Mouse (Mus musculus) bone marrow, adult 2 months (tissue): ENCODE data around the gene Arhgef10l. TPM values are rescaled to one million over a fixed set of nuclear protein-coding genes. Genes with fewer than 3 reads are reported as not detected.

Source experiments
- H3K27ac ChIP-seq: fragments of 200-500 bp; 2 replicates; pipeline ENCODE4 v1.5.1; 2012; ENCODE audit warnings: low read depth, mild to moderate bottlenecking, control low read depth, inconsistent platforms, low read length; ENCODE audit not compliant: control insufficient read depth, poor library complexity, insufficient read depth
- H3K4me1 ChIP-seq: fragments of 200-500 bp; 2 replicates; pipeline ENCODE4 v1.6.1; 2011; ENCODE audit warnings: low read length; ENCODE audit not compliant: control insufficient read depth, insufficient read depth
- H3K4me3 ChIP-seq: fragments of 200-500 bp; replicated peaks from 2 replicates; pipeline ENCODE3; 2011; ENCODE audit warnings: mild to moderate bottlenecking, low read depth, low read length, control low read depth; ENCODE audit not compliant: control insufficient read depth
- CTCF ChIP-seq: fragments of 200-500 bp; IDR thresholded peaks from 2 replicates; pipeline ENCODE4 v1.5.1; 2011; ENCODE audit warnings: low read length, control low read depth; ENCODE audit not compliant: control insufficient read depth, insufficient read depth
- POLR2A ChIP-seq: fragments of 200-500 bp; IDR thresholded peaks from 2 replicates; pipeline ENCODE4 v1.6.1; 2011; ENCODE audit warnings: low read depth, mild to moderate bottlenecking, control low read depth, low read length, borderline replicate concordance; ENCODE audit not compliant: control insufficient read depth
- WGBS: fragments of 180-500 bp; shearing (Covaris S2); methylation state at CpG from one replicate; pipeline ENCODE4 v1.1.7; 2018; 5-methylcytosine and 5-hydroxymethylcytosine counted together
- polyA plus RNA-seq: library from polyadenylated mRNA; stranded (reverse); fragments of >200 nt; gene quantifications from 2 replicates; pipeline ENCODE4 v1.2.4, GENCODE M21; 2011; ENCODE audit warnings: low replicate concordance; ENCODE audit not compliant: missing spikeins, insufficient read depth, insufficient read length

Arhgef10l gene
- polyA plus RNA-seq, 1 experiment = 11.0 TPM

DNA sequence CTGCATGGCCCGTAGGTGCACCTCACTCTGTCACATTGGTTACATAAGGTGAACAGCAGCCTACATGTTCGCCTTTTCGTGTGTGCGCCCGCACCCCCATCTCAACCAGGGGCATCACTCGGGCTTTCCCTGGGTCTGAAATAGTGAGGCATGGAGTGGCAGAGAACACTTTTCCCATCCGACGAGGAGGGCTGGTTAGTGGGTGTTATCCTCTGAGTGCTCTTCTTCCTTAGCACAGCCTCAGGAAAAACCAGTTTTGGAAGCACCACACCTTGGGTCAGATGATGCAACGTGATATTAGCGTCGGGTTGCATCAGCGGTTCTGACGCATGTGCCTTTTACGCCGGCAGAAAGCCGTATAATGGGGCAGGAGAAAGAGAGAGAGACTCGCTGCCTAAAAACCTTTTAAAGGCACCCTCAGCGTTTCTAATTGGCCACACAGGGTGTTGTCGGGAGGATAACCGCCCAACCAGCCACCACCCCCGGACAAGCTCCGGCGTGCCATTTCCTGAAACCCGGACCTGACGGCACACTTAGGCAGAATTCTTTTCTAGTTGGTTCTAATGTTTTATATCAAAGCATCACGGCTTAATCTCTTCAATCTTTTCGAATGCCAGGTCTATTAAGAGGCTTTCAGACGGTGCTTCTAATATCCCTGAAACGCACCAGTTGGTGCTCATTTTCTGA lies 33.8 kb upstream of the Arhgef10l start:
- H3K27ac ChIP-seq = peak overlapping the region; percentile 76
- H3K4me3 ChIP-seq = peak overlapping the region; percentile 53
- WGBS = 2% methylated on average over 29 of the region's 29 CpGs
- H3K4me1 ChIP-seq = no peaks in the 10 kb centered on the region; the same call in none of the 2 replicates
- no peak for TF ChIP-seq CTCF
- peak; percentile 60; the same call in 1 of the 2 replicates for TF ChIP-seq POLR2A

DNA sequence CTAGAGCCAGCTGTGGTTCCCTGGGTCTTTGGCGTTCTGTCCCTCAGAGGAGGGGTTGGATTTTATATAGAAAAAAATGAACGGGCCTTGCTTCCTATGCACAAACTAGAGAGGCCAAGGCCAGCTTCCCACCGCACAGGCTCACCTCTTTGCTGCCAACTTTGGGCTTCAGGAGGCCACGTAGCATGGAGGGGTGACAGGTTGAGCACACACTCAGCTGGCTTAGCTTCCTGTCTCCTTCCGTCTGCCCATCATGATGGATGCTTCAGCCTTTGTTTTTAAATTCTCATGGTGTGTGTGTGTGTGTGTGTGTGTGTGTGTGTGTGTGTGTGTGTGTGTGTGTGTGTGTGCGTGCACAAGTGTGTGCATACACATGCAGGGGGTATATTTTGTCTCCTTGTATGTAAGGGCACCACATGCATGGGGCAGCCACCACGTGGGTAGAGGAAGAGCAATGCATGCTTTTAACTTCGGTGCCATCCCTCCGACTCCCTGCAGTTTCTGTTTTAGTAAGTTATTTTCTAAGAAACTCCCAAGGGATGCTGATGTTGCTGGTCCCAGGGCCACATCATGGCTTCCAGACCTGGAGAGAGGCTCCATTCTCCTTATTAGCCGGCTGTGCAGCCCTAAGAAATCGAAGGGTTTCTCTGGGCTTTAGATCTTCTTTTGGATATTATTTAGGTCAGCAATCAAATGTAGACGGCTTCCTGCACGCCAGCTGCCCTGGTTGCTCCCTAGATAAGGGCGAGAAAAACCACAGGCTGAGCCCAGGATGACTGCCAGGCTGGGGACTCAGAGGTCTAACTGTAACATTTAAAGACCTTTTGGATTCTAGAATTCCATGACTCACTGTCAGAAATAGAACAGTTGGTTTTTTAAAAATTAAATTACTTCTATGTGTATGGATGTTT lies 30.1 kb upstream of the Arhgef10l start:
- H3K4me3 ChIP-seq = no peak overlapping the region
- H3K4me1 ChIP-seq = no peaks in the 10 kb centered on the region; the same call in 1 of the 2 replicates
- WGBS = 21% methylated on average over 14 of the region's 14 CpGs
- TF ChIP-seq CTCF (no peak), POLR2A (no peak)
- no peak overlapping the region for H3K27ac ChIP-seq

DNA sequence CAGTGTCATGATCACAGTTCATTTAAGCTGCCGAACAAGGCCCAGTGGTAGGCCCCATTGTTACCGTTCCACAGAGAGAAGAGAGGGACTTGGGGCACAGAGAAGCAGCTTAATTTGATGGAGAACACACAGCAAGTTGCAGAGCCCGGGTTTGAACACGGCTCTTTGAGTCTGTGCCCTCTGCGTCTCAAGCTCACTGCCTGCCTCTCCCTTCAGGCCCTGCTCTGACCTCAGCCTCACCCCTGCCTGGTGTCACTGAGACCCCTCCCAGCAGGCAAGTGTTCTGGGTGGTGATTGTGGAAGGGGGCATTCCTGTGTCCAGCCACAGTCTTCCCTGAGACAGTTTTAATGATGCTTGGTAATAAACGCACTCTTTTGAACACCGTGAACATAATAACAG lies 29.3 kb upstream of the Arhgef10l start:
- Histone ChIP-seq H3K4me3 (no peak overlapping the region), H3K4me1 (peaks cover 2% of the 10 kb centered on the region; the same call in 1 of the 2 replicates), H3K27ac (no peak overlapping the region)
- 81% methylated on average over 7 of the region's 7 CpGs for WGBS
- no peak for TF ChIP-seq POLR2A
- TF ChIP-seq CTCF = no peak

DNA sequence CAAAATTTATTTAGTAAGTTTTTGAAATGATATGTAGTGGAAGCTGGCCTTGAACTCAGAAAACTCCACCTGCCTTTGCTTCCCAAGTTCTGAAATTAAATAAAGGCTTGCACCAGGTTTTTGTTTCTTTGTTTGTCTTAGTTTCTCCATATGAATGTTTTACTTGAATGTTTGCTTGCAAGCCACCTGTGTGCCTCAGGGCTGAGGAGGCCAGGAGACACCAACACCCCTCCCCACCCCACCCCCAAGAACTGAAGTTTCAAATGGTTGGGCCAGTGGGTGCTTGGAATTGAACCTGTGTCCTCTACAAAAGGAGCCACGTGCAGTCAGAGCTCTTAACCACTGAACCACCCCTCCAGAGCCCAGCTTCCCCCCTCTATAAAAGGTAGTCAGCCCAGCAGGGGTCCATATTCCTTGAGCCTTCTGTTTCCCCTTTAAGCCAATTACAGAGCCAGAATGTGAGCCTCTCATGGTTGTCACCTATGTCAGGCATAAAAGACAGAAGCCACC lies 28.8 kb upstream of the Arhgef10l start:
- TF ChIP-seq CTCF (no peak), POLR2A (no peak)
- Histone ChIP-seq H3K27ac (no peak overlapping the region), H3K4me3 (no peak overlapping the region), H3K4me1 (peaks cover 2% of the 10 kb centered on the region; the same call in 1 of the 2 replicates)
- WGBS = 48% methylated on average over 1 of the region's 1 CpGs

DNA sequence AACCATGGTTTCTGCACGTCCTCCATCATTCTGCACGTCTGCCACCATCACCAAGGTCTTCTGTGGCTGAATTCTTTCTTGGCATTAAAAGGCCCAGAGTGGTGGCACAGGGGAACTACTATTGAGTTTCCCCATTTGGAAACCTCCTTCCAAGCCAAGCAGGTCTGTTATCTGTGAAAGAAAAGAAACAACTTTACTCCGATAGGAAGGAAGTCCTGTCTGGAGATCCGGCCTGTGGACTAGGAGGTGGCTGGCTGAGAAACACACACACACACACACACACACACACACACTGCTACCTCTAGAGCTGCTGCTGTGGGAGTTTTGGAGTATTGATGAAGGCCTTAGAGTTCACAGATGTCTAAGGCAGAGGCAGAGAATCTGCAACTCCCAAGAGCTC lies 27.7 kb upstream of the Arhgef10l start:
- Histone ChIP-seq H3K27ac (no peak overlapping the region), H3K4me1 (peaks cover 5% of the 10 kb centered on the region; the same call in 1 of the 2 replicates), H3K4me3 (no peak overlapping the region)
- 9% methylated on average over 4 of the region's 4 CpGs for WGBS
- TF ChIP-seq CTCF (no peak), POLR2A (no peak)

DNA sequence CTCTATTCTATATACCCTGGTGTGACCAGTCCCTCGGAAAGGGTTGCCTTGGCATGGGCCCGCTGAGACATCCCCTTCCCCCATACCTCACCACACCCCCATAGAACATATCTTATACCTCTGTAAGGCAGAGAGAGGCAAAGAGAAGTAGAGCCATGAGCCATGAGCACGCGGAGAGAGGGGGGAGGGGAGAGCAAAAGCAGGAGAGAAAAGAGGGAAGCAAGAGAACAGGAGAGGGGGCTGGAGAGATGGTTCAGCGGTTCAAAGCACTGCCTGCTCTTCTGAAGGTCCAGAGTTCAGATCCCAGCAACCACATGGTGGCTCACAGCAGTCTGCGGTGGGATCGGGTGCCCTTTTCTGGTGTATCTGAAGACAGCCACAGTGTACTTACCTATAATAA lies 25.7 kb upstream of the Arhgef10l start:
- TF ChIP-seq CTCF = no peak
- no peak for TF ChIP-seq POLR2A
- Histone ChIP-seq H3K27ac (no peak overlapping the region), H3K4me1 (peaks cover 5% of the 10 kb centered on the region; the same call in 1 of the 2 replicates), H3K4me3 (no peak overlapping the region)
- whole genome bisulfite sequencing = 57% methylated on average over 7 of the region's 7 CpGs

DNA sequence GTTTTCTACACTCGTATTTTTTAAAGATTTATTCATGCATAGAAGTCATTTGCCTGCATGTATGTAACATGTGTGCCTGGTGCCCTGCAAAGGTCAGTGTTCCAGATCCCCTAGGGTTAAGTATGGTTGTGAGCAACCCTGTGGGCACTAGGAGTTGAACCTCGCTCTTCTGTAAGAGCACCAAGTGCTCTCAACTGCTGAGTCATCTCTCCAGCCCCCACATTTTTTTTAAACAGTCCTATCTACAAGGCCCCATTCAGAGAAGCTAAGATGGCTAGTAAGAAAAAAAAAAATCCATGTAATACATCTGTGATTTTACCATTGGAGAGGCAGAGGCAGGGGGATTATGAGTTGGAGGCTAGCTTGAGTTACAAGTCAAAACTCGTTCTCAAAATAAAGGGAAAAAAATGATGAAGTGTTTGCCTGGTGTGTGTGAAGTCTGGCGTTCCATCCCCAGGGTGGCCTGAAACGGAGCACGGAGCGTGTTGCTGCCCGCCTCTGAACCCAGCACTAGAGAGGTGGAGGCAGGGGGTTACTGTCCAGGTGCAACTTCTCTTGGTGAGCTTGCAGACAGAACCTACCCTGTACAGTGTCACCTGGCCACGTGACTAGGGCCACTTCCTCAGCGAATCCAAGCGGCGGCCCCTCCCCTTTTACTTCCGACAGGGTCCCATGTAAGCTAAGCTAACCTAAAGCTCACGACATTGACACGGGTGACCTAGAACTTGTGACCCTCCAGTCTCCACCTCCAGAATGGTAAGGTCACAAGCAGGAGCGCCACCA lies 24.3 kb upstream of the Arhgef10l start:
- no peak overlapping the region for H3K27ac ChIP-seq
- no peak overlapping the region for H3K4me3 ChIP-seq
- 46% methylated on average over 16 of the region's 16 CpGs for WGBS
- H3K4me1 ChIP-seq = peaks cover 5% of the 10 kb centered on the region; the same call in 1 of the 2 replicates
- TF ChIP-seq POLR2A = no peak
- no peak for TF ChIP-seq CTCF

DNA sequence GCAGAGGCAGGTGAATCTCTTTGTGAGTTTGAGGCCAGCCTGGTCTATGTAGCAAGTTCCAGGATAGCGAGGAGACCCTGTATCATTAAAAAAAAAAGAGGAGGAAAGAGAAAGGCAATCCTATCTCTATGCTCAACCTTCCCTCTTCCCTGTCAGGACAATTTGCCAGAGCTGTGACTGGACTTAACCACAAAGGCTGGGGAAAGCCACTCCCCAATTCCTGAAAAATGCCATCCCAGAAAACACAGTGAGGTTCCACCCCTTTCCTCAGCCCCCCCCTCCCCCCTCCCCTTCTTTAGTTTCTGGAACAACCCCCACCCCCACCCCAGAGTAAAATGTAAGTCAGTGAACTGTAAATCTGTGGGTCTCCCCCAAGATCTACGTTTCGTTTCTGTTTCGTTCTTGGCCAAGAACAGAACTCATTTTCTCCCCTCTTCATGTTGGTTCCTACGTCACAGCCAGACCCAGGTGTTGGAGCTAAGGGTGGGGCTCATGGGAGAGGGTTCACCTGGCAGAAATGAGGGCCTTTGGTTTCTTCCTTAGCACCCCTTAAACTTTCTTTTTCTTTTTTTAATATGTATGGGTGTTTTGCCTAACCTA lies 23.1 kb upstream of the Arhgef10l start:
- WGBS = 46% methylated on average over 5 of the region's 5 CpGs
- TF ChIP-seq POLR2A = no peak
- TF ChIP-seq CTCF = no peak

More for the DNA sequence above, 23.1 kb upstream of the Arhgef10l start:
- Histone ChIP-seq H3K4me3 (no peak overlapping the region), H3K4me1 (peaks cover 5% of the 10 kb centered on the region; the same call in 1 of the 2 replicates), H3K27ac (no peak overlapping the region)
